In the genomic region with DNA sequence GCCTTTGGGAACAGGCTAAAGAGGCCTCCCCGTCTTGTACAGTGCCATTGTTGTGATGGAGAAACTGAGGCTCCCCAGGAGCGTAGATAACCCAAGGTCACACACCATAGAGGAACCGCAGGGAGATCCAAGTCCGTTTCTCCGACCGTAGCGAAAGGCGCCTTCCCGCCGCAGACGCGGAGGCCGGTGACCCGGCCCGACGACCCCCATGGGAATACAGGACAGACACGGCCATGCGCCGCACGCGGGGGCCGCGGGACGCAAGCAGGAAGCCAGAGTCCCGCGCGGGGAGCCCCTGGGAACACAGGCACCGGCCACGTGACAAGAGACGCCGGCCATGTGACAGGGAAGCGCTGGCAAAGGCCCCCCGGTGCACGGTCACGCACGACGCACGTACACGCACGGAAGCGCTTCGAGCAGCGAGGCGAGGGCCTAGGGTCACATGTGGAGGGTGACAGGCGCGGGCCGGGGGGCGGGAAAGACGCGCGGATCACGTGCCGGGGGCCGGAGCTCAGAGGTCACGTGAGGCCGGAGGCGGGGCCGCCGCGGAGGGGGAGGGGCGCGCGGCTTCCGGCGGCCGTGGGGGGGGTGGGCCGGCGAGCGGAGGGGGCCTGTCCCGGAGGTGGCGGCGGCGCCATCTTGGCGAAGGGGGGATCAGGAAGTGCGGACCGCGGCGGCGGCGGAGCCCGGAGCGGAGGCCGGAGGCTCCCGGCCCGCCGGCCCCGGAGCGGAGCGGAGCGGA, we compare ENCODE assay signal across 1 mouse cellular context.
A peak's percentile ranks its signal among the peaks of the same experiment; 100 is the strongest.
TF ChIP-seq lines count a peak whose summit lies in the region.

A gene (plus strand): TSS at position 649 of the 742 bp plus-strand sequence.

TF ChIP-seq in MEL, 35 proteins besides CTCF, POLR2A, EP300 and RAD21 (continued from another document):
- peak; percentile 95 for TF ChIP-seq MAZ (IDR thresholded peaks at IDR 0.05; ENCODE audit: low read depth, low read length)
- peak; percentile 86 for TF ChIP-seq MXI1 (IDR thresholded peaks at IDR 0.05; ENCODE audit: low read depth, low read length)
- no peak for TF ChIP-seq JUND (IDR thresholded peaks at IDR 0.05; ENCODE audit: low read depth, low read length)
